Mouse (Mus musculus): ENCODE results near the gene Abi1.

DNA sequence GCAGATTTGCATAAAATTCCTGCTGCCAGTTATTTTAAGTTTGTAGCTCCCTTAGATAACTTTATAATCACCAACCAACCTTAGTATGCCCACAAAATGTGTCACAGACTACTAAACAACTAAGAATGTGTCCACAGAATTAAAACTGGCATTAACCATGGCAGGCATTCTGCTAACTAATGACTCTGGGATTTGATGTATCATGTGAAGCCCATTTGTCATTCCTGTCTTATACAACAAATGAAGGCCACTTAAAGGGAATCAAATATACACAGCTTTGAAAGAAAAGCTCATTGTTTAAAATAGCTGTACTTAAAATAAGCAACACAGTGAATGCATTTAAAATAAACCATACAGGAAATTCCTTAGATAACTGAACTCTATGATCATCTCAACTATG, 44.0 kb downstream of the Abi1 start:
- no peak for TF ChIP-seq POLR2A (IDR thresholded peaks at IDR 0.05; ENCODE audit: control insufficient read depth, extremely low read depth, insufficient read depth, low read length, poor library complexity)
- TF ChIP-seq CTCF (IDR thresholded peaks at IDR 0.05; ENCODE audit: borderline replicate concordance, control insufficient read depth, extremely low read depth, insufficient read depth, low read length, poor library complexity): no peak
